Mouse (Mus musculus) large intestine, adult 2 months (tissue): ENCODE data around the gene Scn9a. TPM values are rescaled to one million over a fixed set of nuclear protein-coding genes. Genes with fewer than 3 reads are reported as not detected.

Source experiments
- DNase-seq: peaks from one replicate; pipeline ENCODE4 v3.0.0-alpha.2; 2012; ENCODE audit warnings: low read depth, low spot score
- WGBS: fragments of 180-500 bp; shearing (Covaris S2); methylation state at CpG from one replicate; pipeline ENCODE4 v1.1.7; 2018; 5-methylcytosine and 5-hydroxymethylcytosine counted together
- polyA plus RNA-seq: library from polyadenylated mRNA; depleted of rRNA; stranded (reverse); fragments of >200 nt; gene quantifications from 2 replicates; pipeline ENCODE4 v1.2.3, GENCODE M21; 2012; rRNA removed

Gene Scn9a
- polyA plus RNA-seq, result 0.01 and 0.07 TPM in 2 replicates

DNA sequence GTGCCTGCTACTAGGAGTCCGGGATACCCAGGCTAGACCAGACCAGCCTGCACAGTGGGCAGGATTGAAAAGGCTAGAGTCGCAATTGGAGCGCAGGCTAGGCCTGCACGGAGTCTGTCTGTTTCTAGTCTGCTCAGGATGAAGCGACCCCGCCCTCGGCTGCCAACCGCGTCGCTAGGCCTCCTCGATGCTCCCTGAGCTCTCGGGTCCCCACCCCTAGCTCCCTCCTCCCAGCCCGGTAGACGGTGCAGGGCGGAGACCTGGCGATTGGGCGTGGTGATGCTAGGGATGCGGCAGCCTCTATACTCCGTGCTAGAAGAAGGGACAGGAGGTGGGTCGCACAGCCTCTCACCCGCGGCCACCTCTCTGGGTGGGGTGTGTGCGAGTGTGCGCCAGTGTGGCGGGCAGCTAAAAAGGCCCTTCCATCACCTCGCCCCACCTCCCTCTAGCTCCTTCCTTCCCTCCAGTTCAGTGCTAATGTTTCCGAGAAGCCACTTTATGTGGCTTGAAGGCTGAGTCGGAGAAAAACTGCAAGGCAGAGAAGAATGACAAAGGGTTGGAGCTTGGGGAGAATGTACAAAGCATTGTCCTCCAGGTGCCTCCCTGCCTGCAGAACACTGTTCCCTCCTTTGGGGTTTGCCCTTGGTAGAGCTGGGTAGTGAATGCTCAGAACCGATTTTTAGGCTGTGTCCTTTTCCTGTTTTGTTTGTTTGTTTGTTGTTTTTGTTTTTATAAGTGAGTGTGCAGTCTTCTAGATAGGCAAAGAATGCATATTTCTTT, at the start of gene Scn9a:
Gene Scn9a (minus strand): TSS at position 383 of the 780 bp plus-strand sequence.
- DNase-seq, result no peak
- WGBS, result 4% methylated on average over 29 of the region's 29 CpGs

DNA sequence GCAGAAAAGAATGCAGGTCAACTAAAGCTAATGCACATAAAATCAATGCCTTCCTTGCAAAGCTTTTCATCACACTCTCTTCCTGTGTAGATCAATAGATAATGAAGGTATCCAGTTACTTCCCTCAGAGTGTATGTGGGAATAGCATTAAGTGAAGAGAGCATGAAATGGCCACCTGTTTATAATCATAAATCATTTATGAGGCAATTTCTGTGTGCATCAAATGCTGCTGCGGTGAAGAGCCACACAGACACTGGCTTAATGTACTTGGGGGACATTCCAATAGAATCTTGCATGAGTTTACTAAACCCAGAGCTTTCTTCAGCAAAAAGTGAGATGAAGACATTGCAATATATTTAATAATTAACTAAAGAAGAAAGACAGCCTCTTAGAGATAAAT, 27.2 kb upstream of the Scn9a start:
- DNase-seq, result no peak
- WGBS, result 59% methylated on average over 1 of the region's 1 CpGs

DNA sequence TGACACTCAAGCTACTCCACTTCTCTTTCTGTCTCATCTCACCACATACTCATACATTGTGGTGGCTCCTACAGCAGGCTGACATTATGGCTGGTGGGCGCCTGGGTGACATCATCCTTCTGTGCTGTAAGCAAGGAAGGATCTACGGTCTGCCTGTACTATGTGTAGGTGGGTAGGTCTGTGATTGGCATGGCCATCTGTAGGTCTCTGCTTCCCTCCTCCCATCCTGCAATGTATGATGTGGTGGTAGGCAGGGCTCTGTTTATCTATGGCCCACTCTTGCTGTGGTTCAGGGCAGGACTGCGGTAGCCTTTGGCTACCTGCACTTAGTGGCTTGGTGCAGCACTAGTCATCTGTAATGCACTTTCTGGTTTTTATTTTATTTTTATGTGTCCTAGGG, 21.7 kb upstream of the Scn9a start:
- WGBS, result 92% methylated on average over 3 of the region's 3 CpGs
- DNase-seq, result no peak

DNA sequence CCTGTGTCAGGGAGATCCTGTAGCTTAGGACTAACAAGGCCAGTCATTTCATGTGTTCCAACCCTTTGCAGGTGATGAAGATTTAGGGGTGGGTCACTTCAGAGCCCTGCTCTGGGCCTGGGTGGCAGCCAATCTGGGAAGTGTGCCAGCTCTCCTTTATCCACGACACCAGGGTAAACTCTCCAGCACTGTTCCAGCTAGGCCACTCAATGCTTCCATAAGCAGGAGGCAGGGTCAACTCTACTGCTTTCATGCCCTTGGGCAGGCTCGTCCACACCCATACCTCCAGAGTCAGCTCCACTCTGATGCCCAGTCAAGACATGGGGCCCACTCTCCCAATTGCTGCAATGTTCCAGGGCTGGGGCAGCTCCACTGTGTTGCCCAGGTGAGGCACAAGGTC, 20.7 kb upstream of the Scn9a start:
- WGBS, result 45% methylated on average over 2 of the region's 2 CpGs
- no peak for DNase-seq

DNA sequence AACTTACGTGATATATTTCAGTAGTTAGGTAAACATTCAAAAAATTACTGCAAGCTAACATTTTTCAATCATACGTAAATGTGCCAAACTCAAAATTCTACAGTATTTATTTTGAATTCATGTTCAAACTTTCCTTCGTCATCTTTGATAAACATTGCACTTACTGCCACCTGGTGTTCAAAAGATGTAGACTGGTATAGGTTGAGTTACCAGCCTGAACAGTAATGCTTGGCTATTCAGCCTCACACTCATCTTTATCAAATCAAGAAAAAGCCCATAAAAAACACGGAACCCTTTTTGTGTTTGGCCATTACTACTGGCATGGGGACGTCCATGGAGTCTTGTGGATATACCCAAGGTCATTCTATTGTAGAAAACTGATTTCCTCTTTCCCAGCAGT, 9.6 kb upstream of the Scn9a start:
- WGBS, result 19% methylated on average over 5 of the region's 5 CpGs
- DNase-seq, result no peak

DNA sequence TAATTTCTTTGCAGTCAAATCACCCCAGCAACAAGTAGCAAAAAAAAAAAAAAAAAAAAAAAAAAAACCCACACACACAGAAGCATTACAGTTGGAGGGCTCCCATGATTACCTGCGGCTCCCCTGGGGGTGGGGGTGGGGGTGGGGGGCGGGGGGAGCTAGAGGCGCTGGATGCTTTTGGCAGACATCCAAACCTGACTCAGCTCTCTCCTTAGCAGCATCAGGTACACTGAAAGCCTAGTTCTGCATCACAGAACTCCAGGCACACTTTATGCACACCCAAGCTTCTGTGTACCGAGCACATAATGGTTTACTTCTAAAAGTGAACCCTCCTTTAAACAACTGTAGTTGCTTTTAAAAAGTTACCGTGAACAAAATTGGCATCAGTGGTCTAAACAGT, 2.0 kb downstream of the Scn9a start:
- 29% methylated on average over 5 of the region's 5 CpGs for WGBS
- no peak for DNase-seq

DNA sequence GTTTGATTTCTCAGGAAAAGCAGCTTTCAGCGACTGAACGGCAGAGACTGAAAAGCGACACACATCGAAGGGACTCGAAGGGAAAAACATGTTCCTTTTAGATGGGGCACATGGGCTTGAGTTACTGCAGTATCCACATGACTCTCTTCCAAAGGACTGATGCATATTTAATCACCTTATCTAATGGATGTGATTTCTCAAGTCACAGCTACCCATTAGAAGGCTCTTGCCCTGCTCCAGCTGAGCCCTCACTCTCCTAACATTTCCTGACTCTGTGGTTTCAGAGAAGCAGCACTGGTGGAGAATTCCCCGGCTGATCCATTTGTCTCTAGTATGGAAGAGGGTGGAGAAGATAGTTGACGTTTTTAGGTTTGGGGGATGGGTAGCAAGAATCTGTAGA, 23.7 kb downstream of the Scn9a start:
- WGBS, result 73% methylated on average over 7 of the region's 7 CpGs
- DNase-seq, result no peak

DNA sequence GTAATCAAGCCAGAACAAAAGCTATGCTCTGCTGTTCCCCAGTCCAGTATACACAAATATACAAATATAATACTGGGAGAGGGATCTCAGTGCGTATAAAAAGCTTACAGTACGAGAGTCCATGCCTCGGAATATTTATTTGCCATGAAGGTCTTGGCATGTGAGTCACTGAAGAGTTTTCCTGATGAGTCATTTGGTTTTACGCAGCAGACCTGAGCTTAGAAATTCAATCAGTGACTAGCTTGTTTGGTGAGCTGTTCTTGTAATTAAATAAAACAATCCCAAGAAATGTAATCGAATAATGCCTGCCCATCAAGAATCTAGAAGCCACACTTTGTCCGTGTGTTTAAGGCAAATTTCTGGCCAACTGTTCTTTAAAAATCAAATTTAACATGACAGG, 37.4 kb downstream of the Scn9a start:
- DNase-seq, result no peak
- 39% methylated on average over 6 of the region's 6 CpGs for WGBS

DNA sequence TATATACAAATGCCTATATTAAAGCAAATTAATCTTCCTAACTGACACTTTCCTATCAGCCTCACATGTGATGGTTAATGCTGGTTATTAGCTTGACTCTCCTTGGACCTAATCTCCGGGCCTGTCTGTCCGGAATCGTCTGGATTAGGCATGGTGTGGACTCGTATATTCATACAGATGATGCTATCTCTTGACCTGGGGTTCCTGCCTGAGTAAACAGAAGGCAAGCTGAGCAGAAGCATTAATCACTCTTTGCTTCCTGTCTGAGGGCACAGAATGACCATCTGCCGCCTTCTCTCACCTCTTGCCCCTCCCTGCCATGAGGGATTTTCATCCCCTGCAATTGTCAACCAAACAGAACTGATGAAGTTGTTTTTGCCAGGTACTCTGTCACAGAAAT, 38.6 kb downstream of the Scn9a start:
- WGBS, result 61% methylated on average over 5 of the region's 5 CpGs
- DNase-seq, result no peak

DNA sequence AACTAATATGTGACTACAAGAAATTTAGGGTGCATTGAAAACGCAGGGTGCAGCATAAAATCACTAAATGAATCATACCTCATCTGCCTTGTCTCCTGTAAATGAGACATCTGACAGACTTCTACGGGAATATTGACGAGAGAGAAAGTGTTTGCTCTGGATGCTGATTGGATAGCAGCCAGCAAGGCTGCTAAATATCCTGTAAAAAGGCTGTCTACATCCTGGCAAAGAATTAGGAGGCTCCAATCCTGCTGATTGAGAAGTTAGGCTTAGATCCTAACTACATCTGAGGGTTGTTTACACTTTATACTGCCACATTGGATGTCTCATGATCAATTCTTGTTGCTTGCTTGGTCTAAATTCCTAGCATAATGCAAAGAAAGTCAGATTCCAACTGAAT, 44.6 kb downstream of the Scn9a start:
- DNase-seq, result no peak
- WGBS, result 75% methylated on average over 3 of the region's 3 CpGs

DNA sequence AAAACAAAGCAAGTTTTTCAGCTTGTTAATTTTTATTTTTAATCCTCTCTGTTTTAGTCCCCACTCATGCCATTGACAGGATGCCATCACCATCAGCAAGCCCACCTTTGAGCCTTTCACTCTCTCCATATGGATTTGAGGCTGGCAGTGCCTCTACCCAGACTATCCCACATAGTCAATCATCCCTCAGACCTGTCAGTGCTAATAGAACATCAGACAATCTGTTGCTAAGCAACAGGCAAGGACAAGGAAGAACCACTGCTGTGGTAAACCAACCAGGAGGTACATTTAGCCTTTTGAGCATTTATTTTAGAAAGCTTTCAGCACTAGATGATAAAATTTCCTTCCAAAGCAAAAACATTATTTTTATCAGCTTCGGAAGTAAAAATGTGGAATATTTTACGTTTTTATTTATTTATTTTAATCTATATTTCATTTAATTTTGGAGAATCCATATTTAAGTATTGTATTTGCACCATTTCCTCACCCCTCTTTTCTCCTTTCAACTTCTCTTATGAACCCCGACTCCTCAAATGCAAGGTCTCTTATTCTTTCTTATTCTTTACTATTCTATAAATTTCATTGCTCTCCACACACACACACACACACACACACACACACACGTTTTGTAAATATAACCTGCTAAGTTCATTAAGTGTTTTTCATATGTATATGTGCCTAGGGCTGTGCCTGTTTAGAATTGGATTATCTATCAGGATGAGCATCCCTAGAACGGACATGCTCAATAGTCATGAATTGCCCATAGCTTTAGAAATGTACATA, 54.5 kb downstream of the Scn9a start:
- WGBS, result 66% methylated on average over 5 of the region's 5 CpGs
- DNase-seq, result no peak

DNA sequence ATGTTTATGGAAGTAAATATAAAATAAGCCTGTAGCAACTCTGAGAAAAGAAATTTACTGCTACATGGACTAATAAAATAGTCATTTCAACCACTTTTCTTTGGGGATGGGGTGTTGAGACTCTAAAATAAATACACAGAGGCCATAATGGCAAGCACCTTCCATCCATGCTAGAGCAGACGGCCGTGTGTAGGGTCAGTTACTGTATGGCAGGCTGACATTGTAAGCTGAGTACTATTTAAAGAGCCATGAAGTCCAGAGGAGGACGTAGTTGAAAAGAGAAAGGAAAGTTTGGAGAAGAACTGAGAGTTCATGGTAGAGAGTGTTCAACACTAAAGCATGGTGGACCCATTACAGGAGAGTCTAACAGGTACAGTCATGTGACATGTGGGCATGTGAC, 86.5 kb downstream of the Scn9a start:
- 57% methylated on average over 3 of the region's 3 CpGs for WGBS
- DNase-seq, result no peak

DNA sequence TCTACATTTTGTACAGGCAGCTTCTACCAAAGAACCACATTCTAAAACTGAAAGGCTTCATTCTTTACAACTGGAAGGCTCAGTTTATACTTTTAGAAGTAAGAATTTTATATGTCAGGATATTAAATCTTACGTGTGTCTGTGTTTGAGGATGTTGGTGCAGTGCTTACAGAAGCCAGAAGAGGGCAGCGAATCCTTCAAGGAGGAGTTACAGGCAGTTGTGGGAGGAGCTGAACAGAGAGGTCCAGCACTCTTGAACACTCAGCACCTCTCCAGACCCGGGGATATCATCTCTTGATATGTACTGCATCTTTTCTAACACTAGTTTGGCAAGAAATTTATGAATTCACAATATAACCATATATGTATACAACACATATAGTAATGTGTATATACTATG, 114.8 kb downstream of the Scn9a start:
- 58% methylated on average over 3 of the region's 3 CpGs for WGBS
- DNase-seq, result no peak

DNA sequence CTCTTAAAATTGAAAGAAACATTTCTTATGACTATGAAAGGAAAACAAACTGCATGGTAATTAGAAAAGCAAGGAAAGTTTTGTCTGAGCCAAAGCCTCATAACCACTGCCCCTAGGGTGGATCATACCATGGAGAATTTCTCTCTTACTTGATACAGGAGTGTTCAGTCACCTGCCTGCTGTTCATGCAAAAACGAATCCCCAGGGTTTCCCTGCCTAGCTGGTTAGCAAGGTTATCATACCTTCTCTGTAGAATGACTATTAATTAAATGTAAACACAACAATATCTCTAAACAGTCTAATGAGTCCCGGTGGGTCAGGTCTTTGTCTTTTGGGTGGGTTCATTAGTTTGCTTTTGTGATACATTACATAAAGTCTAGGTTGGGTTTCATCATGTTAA, 123.3 kb downstream of the Scn9a start:
- 61% methylated on average over 2 of the region's 2 CpGs for WGBS
- no peak for DNase-seq

DNA sequence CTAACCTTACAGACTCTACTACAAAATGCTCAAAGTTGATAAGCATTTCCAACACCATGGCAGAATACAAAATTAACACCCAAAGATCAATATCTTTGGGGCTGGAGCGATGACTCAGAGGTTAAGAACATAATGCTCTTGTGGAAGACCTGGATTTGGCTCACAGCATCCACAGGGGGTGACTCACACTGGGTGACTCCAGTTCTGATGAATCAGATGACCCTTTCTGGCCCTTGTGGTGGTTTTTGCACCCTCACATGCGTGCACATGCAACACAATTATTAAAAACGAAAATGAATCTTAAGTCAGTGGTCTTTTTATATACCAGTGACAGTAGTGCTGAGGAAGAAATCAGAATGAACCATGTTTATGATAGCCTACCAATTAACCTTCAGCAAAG, 126.7 kb downstream of the Scn9a start:
- no peak for DNase-seq
- WGBS, result 66% methylated on average over 3 of the region's 3 CpGs

DNA sequence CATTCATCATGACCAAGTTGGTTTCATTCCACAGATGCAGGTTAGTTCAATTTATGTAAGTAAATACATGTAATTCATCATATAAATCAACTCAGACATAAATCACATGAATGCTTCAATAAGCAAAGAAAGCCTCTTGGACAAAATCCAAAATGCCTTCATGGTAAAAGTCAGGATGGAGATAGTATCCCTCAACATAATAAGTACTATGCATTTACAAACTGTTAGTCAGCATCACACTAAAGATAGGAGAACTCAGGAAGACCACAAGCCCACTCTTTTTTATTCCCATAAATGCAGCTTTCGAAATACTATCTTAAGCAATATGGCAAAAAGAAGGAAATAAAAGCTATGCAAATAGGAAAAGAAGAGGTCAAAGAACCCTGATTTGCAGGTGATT, 127.1 kb downstream of the Scn9a start:
- DNase-seq, result no peak
- 74% methylated on average over 1 of the region's 1 CpGs for WGBS

DNA sequence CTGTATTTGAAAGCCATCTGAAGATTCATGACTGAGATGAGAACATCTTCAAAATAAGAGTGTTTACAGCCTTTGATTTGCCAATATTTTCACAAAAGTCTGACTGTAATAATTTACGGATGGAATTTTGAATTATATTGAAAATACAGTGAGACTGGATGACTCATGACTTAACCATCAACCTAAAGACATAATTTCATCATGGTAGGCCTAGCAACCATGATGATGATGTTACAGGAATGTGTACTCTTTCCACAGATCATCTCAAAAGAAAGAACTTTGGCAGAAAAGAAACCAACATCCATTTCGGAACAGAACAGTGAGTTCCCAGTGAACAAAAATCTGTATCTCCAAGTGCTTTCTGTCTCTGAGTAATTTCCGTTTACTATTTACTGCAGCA, 132.6 kb downstream of the Scn9a start:
- DNase-seq, result no peak
- WGBS, result 81% methylated on average over 3 of the region's 3 CpGs

DNA sequence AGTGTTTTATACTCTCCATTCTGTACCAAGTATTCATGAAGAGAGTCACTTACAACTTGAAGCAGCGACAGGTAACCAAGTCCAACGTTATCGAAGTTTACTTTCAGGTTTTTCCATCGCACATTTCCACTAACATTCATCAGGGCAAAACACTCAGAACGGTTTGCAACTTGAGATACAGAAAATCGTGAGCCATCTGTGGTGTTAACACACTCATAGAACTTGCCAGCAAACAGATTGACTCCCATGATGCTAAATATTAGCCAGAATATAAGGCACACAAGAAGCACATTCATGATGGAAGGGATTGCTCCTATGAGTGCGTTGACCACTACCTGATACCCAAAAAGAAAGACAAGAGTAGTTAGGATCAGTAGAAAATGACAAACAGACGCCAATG, 140.2 kb downstream of the Scn9a start:
- DNase-seq, result no peak
- 79% methylated on average over 8 of the region's 8 CpGs for WGBS

DNA sequence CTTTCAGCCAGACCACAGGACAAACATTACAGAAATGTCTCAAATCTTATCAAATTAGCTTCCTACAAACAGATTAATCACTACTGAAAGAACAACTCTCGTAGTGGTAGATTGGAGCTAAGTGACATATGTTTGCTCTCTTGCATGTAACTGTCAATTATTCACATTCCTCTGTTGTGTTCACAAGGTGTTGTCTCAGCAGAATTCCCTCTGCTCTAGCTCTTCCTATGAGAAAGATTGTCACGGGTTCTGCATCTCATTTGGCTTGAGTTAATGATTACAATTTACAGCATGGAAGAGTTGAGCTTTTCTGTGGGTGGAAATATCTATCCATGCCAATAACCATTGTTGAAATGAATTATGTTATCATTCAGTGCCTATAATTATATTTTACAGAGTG, 156.4 kb downstream of the Scn9a start:
- no peak for DNase-seq
- WGBS, result 24% methylated on average over 2 of the region's 2 CpGs

DNA sequence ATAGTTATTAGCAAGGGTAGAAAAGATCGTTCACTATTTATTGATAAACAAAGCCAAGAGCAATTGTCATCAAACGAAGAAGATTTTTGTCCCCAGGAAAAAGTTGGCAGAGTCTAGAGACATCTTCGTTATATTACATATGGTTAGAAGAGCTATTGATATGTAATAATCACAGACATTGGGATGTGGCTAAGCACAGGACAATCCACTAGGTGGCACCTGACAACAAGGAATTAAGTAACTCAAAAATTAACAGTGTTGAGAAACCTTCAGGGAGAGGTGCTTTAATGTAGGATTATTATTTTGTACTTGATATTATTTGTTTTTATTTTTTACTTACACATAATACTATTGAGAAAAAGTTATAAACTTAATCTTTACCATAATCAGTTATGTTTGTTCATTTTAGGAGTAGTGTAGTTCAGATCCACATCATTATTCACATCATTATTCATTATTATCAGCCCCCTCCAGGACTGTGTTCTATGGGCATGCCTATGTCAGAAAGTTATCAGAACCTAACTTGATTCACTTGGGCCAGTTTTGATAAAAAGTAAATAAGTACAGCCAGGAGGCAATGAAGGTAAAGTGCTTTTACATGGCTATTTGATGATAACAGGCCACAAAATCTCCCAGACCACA, 161.5 kb downstream of the Scn9a start:
- no peak for DNase-seq
- WGBS, result 39% methylated on average over 3 of the region's 3 CpGs

DNA sequence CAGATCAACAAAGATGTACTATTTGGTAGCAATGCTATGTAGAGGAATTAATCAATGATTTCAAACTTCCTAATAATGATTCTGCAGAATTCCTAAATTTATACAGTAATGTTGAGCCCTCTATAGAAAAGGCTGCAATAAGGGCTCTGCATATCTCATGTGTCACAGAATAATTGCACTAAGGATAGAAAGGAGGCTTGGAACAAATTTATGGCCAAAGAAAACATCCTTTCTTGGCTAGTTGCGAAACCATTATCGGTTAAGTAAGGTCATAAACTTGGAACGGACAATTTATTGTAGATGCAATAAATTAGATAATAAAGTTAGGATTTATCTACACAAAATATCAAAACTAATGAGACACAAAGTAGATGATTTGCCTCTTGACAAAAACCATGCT, 169.3 kb downstream of the Scn9a start:
- WGBS, result 32% methylated on average over 3 of the region's 3 CpGs
- DNase-seq, result no peak
